Mouse (Mus musculus) 416B (cell line): ENCODE data around the gene Samhd1.

Experiments
- DNase-seq: peaks from one replicate; pipeline ENCODE4 v3.0.0; 2011; ENCODE audit warnings: low read depth

Samhd1 gene

GRCm38 (mm10) chr2:157072316-157072990 is 62.6 kb downstream of the Samhd1 start:
- DNase-seq = no peak

DNA sequence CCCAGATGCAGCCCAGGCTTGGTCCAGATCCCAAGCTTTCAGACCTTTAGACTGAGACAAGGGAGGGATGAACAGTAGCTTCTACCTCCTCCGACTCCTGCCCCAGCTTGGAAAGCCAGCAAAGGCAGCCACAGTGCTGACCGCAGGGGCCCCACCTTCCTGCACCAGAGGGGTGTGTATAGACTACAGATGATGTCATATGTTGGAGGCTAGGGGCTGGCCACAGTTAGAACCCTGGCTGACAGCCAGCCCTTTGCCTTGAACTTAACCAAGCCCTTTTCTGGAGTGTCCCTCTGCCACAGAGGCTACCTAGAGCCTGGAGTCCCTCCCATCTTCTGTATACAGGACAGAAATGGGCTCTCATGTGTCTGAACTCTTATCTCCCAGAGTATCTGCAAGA is 63.5 kb downstream of the Samhd1 start:
- DNase-seq = peak; percentile 96

GRCm38 (mm10) chr2:157070365-157070764 is 64.7 kb downstream of the Samhd1 start:
- DNase-seq = peak; percentile 75

- no peak for DNase-seq
These were observed 65.2 kb downstream of the Samhd1 start for GRCm38 (mm10) chr2:157069755-157070315.

GRCm38 (mm10) chr2:157069355-157069735 is 65.7 kb downstream of the Samhd1 start:
- DNase-seq = peak; percentile 24

- no peak for DNase-seq
These were observed 66.2 kb downstream of the Samhd1 start for GRCm38 (mm10) chr2:157068701-157069354.

- DNase-seq = no peak
These were observed 68.2 kb downstream of the Samhd1 start for GRCm38 (mm10) chr2:157066731-157067430.

DNA sequence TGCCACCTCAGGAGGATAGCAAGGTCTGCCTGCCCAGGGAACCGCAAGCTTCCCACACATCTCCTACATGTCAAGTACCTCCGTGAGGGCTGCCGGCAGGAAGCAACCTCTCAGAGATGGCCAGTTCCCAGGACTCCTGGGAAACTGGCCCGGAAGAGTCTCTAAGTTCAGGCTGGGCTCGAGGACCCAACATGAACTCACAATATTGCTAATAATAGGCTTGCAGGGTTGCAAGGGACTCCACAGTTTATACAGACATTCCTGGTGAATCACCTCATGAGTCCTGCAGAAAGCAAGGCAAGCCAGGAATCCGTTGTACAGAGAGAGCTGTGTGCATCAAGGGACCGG is 69.2 kb downstream of the Samhd1 start:
- no peak for DNase-seq

DNA sequence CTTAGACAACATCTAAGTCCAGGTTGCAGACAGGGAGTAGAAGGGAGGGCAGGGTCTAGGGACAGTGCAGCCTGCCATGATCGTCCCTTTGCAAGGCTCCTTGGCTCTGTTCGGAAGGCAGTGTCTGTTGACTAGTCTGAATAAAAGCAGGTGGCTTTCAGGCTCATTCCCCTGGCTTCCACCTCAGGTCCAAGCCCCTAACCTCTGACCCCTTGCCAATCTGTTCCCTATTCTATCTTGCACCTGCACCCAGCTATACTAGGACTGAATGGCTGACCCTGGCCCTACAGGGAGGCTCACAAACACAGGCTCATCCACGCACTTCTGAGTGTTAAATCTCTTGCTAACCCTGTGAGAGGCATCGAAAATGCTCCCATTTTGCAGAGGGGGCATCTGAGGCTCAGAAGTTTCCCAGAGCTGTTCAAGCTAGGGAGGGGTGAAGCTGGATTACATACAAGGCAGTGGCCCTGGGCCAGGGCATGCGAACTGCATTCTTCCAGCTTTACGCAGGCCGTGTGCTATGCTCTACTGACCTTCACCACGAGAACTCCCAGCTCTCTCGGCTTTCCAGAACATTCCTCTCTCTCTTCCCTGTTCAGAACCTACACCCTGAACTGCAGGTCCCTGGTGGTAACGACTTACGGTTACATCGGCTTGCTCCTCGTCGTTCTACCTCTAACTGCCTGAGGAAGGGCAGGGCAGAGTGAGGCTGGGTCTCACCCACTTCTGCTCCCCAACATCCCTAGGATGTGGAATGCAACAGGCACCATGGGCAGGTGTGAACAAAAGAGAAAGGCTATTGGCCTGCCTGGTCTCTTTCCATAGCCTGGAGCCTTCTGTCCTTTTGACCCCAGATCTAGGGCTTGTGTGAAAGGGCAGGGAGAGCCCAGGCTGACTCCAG is 69.8 kb downstream of the Samhd1 start:
- no peak for DNase-seq

GRCm38 (mm10) chr2:157064136-157064535 is 70.9 kb downstream of the Samhd1 start:
- no peak for DNase-seq

DNA sequence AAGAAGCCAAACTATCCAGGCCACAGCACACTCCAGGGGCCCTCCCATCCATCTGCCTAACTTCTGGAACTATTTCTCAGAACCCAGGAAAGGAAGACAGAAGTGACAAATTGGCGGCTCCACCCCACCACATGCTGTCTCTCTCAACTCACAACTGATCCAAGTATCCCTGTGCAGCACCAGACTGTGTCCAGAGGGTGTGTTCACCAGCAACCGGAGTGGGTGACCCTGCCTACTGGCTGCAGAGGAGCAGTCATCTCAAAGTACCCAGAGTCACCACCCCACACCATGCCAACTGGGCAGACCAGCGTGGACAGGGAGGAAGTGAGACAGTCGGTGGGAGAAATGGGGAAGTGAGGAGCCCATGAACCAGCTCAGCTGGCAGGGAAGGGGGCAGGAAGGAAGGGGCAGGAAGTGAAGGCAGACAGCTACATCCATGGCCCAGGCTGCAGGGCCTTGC is 71.8 kb downstream of the Samhd1 start:
- peak; percentile 63 for DNase-seq

DNA sequence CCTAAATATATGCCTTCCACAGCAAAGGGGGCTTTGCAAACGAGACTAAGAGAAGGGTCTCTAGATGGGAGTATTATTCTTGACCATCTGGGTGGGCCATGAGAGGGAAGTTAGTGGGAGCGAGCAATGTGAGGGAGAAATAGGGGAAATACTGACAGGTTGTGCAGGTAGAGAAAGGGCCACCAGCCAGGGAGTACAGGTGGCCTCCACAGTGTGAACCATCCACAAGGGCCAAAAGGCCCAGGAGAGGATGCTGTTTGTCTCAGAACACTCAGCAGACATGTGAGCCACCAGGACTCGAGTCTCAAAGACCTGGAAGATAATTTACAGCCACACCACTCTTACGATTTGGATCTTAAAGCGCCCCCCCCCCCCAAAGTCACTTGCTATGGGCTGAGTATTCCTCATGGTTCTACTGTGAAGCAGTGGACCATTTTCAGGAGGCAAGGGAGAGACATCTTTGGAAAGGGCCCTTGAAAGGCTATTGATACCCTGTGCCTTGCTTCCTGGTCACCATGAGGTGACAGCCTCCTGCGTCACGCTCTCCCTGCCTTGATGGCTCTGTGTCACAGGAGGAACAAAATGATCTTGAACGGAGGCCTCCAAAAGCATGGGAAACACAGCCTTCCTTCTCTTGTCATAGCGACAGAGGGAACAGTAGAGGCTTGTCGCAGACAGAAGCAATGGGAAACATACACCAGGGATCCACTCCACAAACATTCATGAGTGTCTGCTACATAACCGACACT is 74.3 kb downstream of the Samhd1 start:
- no peak for DNase-seq

- no peak for DNase-seq
These were observed 75.0 kb downstream of the Samhd1 start for GRCm38 (mm10) chr2:157060037-157060436.

DNA sequence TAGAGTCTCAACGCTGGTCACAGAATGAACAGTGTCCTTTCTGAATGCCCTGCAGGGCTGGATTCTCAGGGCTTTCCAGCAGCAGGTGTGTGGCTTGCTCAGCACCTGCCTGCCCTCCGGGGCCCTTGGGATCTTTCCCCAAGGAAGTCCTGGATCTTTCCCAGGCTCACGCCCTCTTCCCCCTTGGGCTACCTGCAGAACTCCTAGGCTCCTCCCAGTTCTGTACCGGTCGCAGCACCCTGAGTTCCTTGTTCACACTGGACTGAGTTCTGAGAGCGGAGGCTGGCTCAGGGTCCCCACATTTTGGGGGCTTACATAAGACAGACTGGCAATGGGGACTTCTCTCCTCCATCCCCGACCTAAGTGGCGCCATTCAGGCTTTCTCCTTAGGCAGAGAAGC is 75.9 kb downstream of the Samhd1 start:
- no peak for DNase-seq

DNA sequence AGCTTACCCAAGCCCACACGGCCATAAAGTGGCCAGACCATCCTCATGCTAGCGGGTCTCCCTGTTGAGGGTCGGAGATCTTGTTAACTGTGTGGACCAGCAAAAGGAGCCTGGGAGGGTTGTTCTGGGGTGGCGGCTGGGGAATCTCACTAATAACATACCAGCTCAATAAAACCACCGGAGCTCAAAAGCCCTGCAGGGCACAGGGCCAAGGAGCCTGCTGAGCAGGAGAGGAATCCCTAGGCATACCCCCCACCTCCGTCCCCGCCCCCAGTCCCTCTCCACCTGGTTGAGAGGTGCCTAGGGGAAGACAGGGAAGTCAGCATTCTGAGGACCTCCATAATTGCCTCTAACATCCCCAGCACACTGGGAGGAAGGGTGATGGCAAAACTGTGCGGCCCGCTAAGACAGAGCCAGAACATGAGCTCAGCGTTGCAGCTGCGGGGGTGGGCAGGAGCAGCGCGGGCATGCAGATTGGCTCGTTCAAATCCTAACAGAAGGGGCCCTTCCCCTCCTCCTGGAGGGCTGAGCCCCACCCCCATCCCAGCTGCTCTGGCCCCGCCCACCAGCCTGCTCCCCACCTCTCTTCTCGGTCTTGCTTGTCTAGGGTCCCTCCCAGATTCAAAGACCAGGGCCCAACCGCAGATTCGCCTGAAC is 76.6 kb downstream of the Samhd1 start:
- no peak for DNase-seq

- DNase-seq = no peak
These were observed 77.3 kb downstream of the Samhd1 start for GRCm38 (mm10) chr2:157057758-157058157.

GRCm38 (mm10) chr2:157057186-157057585 is 77.9 kb downstream of the Samhd1 start:
- DNase-seq = no peak

DNA sequence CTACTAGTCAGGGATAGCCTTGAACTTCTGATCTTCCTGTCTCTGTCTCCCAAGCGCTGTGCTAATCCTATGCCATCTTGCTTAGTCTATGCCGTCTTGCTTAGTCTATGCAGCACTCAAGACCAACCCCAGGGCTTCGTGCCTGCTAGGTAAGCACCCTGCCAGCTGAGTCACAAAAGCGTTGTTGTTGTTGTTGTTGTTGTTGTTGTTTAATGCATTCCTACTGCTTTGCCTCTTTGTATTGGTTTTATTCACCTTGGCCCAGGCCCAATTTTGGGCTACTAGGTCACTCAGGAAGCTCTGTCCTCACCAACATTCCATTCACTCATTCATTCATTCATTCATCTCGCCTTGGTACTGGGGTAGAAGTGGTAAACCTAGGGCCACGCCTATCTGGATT is 79.3 kb downstream of the Samhd1 start:
- DNase-seq = no peak

- no peak for DNase-seq
These were observed 80.2 kb downstream of the Samhd1 start for GRCm38 (mm10) chr2:157054816-157055215.

DNA sequence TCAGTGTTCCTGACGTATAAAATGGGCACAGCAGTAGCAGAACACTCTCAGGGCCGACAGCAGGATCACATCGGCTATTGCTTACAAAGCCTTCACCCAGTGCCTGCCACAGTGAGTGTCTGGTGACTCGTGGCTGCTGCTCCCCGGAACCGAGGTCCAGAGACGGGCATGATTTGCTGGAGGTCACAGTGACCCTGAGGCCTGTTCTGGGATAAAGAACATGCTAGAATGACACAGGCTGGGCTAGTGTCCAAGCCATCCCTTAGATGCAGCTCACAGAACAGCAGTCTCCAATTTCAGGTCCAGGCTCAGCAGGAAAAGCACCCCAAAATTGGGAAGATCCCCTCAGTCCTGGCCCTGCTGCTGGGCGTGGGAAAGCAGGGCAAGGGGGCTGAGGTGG is 80.8 kb downstream of the Samhd1 start:
- no peak for DNase-seq

DNA sequence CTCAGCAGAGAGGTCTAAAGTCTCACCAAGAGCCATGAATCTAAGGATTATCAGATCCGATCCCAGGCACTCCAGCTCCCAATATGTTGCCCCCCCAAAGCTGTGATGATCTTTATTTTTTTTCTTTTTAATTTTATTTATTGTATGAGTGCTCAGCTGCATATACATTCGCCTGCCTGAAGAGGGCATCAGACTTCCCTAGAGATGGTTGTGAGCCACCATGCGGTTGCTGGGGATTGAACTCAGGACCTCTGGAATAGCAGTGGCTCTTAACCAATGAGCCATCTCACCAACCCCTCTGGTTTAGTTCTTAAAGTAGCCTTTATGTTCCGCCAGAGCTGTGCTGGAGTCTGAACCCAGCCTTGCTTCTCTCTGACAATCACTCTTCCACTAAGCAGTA is 81.3 kb downstream of the Samhd1 start:
- DNase-seq = peak; percentile 39
